Mouse (Mus musculus) hindbrain, embryonic 13.5 days (tissue): Measurements from ENCODE around the gene Prkrip1. TPM values are rescaled to one million over a fixed set of nuclear protein-coding genes. Genes with fewer than 3 reads are reported as not detected.
A peak's percentile ranks its signal among the peaks of the same experiment; 100 is the strongest.

Source experiments
- ATAC-seq: fragments of 200-750 bp; cut with Nextera tagmentation; 2 replicates; pipeline ENCODE4 v1.8.0; 2017; ENCODE audit warnings: moderate TSS enrichment; ENCODE audit not compliant: low FRiP score
- H3K27ac ChIP-seq: fragments of 300-500 bp; sonication (generic); 2 replicates; pipeline ENCODE4 v1.5.1; 2015; ENCODE audit warnings: inconsistent platforms, mild to moderate bottlenecking, moderate library complexity
- H3K27me3 ChIP-seq: fragments of 300-500 bp; sonication (generic); 2 replicates; pipeline ENCODE4 v1.6.1; 2015; ENCODE audit warnings: mild to moderate bottlenecking, inconsistent platforms
- H3K36me3 ChIP-seq: fragments of 300-500 bp; sonication (generic); 2 replicates; pipeline ENCODE4 v1.6.1; 2015; ENCODE audit warnings: mild to moderate bottlenecking, inconsistent platforms
- H3K4me1 ChIP-seq: fragments of 300-500 bp; sonication (generic); replicated peaks from 2 replicates; pipeline ENCODE4 v1.6.1; 2015; ENCODE audit warnings: inconsistent platforms
- H3K4me2 ChIP-seq: fragments of 300-500 bp; sonication (generic); 2 replicates; pipeline ENCODE4 v1.6.1; 2015; ENCODE audit warnings: inconsistent platforms, mild to moderate bottlenecking, moderate library complexity
- H3K4me3 ChIP-seq: fragments of 300-500 bp; sonication (generic); 2 replicates; pipeline ENCODE4 v1.5.1; 2015; ENCODE audit warnings: mild to moderate bottlenecking, inconsistent platforms
- H3K9ac ChIP-seq: fragments of 300-500 bp; sonication (generic); 2 replicates; pipeline ENCODE4 v1.6.1; 2015; ENCODE audit warnings: mild to moderate bottlenecking, inconsistent platforms
- H3K9me3 ChIP-seq: fragments of 300-500 bp; sonication (generic); 2 replicates; pipeline ENCODE4 v1.6.1; 2016; ENCODE audit warnings: inconsistent platforms
- WGBS: fragments of 180-500 bp; shearing (Covaris S2); methylation state at CpG from one replicate; pipeline ENCODE4 v1.1.7; 2015; 5-methylcytosine and 5-hydroxymethylcytosine counted together
- polyA plus RNA-seq: library from polyadenylated mRNA; unstranded; fragments of >200 nt; fragmentation: Nextera tagmentation; extraction: Ambion mirVana; gene quantifications from 2 replicates; pipeline ENCODE4 v1.2.1, GENCODE M21; 2015

The Prkrip1 gene
- polyA plus RNA-seq, 1 experiment from 2014 or later: 66.5 TPM

DNA sequence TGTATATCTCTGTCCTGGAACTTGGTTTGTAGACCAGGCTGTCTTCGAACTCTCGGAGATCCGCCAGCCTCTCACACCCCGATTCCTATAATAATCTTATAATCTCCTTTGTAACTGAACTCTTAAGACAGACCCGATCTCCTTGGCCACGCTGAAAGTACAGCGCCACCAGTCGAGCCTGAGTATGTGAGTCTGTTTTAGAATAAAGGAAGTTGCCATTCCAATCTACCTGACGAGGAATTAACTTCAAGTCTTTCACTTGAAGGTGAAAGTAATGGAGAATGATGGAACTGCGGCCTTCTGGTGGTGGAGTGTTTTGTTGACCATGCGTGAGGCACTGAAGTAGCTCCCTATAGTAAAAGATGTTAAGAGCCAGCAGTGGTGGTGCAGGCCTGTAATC is 763 bp upstream of the Prkrip1 start:
- Histone ChIP-seq H3K4me1 (peaks cover 18% of the 10 kb centered on the region), H3K27me3 (no peaks in the 10 kb centered on the region), H3K27ac (peak overlapping the region; percentile 89; the same call in 1 of the 2 replicates), H3K4me3 (peak overlapping the region; percentile 98), H3K36me3 (peaks cover 26% of the 10 kb centered on the region), H3K9ac (peak overlapping the region; percentile 94), H3K4me2 (peak overlapping the region; percentile 95), H3K9me3 (0 out of 2 replicates have a peak, but pooled peaks cover 3% of the 10 kb centered on the region)
- 32% methylated on average over 11 of the region's 11 CpGs for WGBS
- ATAC-seq: no peak

- H3K9ac ChIP-seq: no peak overlapping the region
- peaks cover 95% of the 10 kb centered on the region for H3K36me3 ChIP-seq
- H3K4me3 ChIP-seq: no peak overlapping the region
- no peak overlapping the region for H3K27ac ChIP-seq
- WGBS: 90% methylated on average over 7 of the region's 7 CpGs
- no peaks in the 10 kb centered on the region for H3K4me1 ChIP-seq
- no peak overlapping the region for H3K4me2 ChIP-seq
- ATAC-seq: no peak
- H3K27me3 ChIP-seq: no peaks in the 10 kb centered on the region
- 0 out of 2 replicates have a peak, but pooled peaks cover 3% of the 10 kb centered on the region for H3K9me3 ChIP-seq
Observed at GRCm38 (mm10) chr5:136191870-136192269, 6.9 kb downstream of the Prkrip1 start.

GRCm38 (mm10) chr5:136186723-136187122 is 12.0 kb downstream of the Prkrip1 start:
- Histone ChIP-seq H3K36me3 (peaks cover 81% of the 10 kb centered on the region), H3K27me3 (no peaks in the 10 kb centered on the region), H3K4me1 (no peaks in the 10 kb centered on the region), H3K27ac (no peak overlapping the region), H3K4me2 (no peak overlapping the region), H3K9me3 (no peaks in the 10 kb centered on the region), H3K9ac (no peak overlapping the region), H3K4me3 (no peak overlapping the region)
- no peak for ATAC-seq
- WGBS: 45% methylated on average over 4 of the region's 4 CpGs

DNA sequence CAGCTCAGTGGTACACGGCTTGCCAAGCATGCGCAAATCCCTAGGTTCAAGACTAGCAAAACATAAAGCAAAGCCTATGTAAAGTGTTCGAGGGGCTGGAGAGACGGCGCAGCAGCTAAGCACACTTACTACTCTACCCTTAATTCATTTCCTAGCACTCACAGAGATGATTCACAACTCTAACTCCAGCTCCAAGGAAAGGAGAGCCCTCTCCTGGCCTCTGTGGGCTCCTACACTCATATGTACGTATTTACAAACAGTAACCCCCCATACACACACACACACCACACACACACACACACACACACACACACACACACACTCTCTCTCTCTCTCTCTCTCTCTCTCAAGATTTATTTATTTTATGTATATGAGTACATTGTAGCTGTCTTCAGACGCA is 15.0 kb downstream of the Prkrip1 start:
- no peaks in the 10 kb centered on the region for H3K27me3 ChIP-seq
- no peak overlapping the region for H3K4me3 ChIP-seq
- no peak overlapping the region for H3K4me2 ChIP-seq
- no peaks in the 10 kb centered on the region for H3K9me3 ChIP-seq
- ATAC-seq: no peak
- no peaks in the 10 kb centered on the region for H3K4me1 ChIP-seq
- no peak overlapping the region for H3K9ac ChIP-seq
- peaks cover 82% of the 10 kb centered on the region for H3K36me3 ChIP-seq
- 96% methylated on average over 7 of the region's 7 CpGs for WGBS
- no peak overlapping the region for H3K27ac ChIP-seq

GRCm38 (mm10) chr5:136182830-136183229 is 15.9 kb downstream of the Prkrip1 start:
- Histone ChIP-seq H3K27me3 (no peaks in the 10 kb centered on the region), H3K9me3 (no peaks in the 10 kb centered on the region), H3K4me2 (no peak overlapping the region), H3K4me3 (no peak overlapping the region), H3K9ac (no peak overlapping the region), H3K4me1 (no peaks in the 10 kb centered on the region), H3K27ac (no peak overlapping the region), H3K36me3 (peaks cover 82% of the 10 kb centered on the region)
- 94% methylated on average over 4 of the region's 4 CpGs for WGBS
- no peak for ATAC-seq

DNA sequence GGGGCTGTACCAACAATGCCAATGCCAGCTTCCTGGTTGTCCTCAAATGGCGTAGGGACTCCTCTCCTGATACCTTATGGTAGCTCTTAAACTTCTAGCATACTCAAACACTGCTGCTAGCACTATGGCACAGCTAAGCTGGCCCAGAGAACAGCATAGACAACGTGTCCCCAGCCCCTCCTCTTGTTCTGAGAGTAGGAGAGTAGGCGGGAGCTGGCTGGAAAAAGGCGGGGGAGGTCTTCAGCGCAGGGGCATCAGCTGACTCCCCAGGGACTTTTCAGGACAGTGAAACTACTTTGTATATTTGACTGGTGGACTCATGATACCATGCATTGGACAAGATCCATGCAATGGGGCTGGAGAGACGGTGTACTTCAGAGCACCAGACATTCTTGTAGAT is 16.7 kb downstream of the Prkrip1 start:
- no peak overlapping the region for H3K9ac ChIP-seq
- H3K4me2 ChIP-seq: no peak overlapping the region
- H3K4me3 ChIP-seq: no peak overlapping the region
- ATAC-seq: no peak
- H3K4me1 ChIP-seq: no peaks in the 10 kb centered on the region
- no peaks in the 10 kb centered on the region for H3K9me3 ChIP-seq
- H3K27me3 ChIP-seq: no peaks in the 10 kb centered on the region
- no peak overlapping the region for H3K27ac ChIP-seq
- H3K36me3 ChIP-seq: peaks cover 84% of the 10 kb centered on the region
- WGBS: 89% methylated on average over 6 of the region's 6 CpGs

GRCm38 (mm10) chr5:136181197-136181596 is 17.6 kb downstream of the Prkrip1 start:
- no peak for ATAC-seq

DNA sequence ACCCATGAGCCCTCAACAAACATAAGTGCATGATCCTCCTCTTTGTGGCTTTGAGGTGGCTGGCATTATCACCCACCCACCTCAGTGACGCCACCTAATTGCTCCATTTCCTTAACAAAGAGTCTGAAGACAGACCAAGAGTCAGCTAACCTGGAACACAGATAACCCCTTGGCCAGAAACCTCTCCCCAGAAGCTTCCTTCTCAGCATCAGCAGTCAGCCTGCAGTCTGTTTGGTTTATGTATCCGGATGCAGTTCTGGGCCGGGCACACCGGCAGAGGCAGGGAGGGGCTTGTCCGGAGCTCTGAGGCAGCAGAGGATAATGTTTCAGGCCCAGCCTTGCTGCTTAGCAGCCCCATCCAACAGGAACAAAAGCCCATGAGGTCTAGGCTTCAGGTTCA is 19.2 kb downstream of the Prkrip1 start:
- H3K27me3 ChIP-seq: no peaks in the 10 kb centered on the region
- H3K9me3 ChIP-seq: no peaks in the 10 kb centered on the region
- no peak overlapping the region for H3K4me3 ChIP-seq
- peaks cover 69% of the 10 kb centered on the region for H3K36me3 ChIP-seq
- no peak overlapping the region for H3K4me2 ChIP-seq
- no peak overlapping the region for H3K27ac ChIP-seq
- 0 out of 2 replicates have a peak, but pooled peaks cover under 1% of the 10 kb centered on the region for H3K4me1 ChIP-seq
- ATAC-seq: no peak
- no peak overlapping the region for H3K9ac ChIP-seq
- 78% methylated on average over 5 of the region's 5 CpGs for WGBS

More at GRCm38 (mm10) chr5:136181197-136181596, 17.6 kb downstream of the Prkrip1 start:
- no peak overlapping the region for H3K9ac ChIP-seq
- H3K9me3 ChIP-seq: no peaks in the 10 kb centered on the region
- no peak overlapping the region for H3K4me2 ChIP-seq
- peaks cover 81% of the 10 kb centered on the region for H3K36me3 ChIP-seq
- no peak overlapping the region for H3K4me3 ChIP-seq
- no peak overlapping the region for H3K27ac ChIP-seq
- WGBS: 90% methylated on average over 6 of the region's 6 CpGs
- H3K4me1 ChIP-seq: no peaks in the 10 kb centered on the region
- no peaks in the 10 kb centered on the region for H3K27me3 ChIP-seq

GRCm38 (mm10) chr5:136173606-136174463 is 24.9 kb downstream of the Prkrip1 start:
- H3K4me1 ChIP-seq: peaks cover 30% of the 10 kb centered on the region
- H3K36me3 ChIP-seq: peaks cover 19% of the 10 kb centered on the region
- no peak overlapping the region for H3K4me3 ChIP-seq
- no peaks in the 10 kb centered on the region for H3K27me3 ChIP-seq
- no peak overlapping the region for H3K9ac ChIP-seq
- ATAC-seq: no peak
- H3K4me2 ChIP-seq: peak overlapping the region; percentile 0; the same call in 1 of the 2 replicates
- peak overlapping the region; percentile 60 for H3K27ac ChIP-seq
- WGBS: 49% methylated on average over 9 of the region's 9 CpGs
- H3K9me3 ChIP-seq: no peaks in the 10 kb centered on the region

DNA sequence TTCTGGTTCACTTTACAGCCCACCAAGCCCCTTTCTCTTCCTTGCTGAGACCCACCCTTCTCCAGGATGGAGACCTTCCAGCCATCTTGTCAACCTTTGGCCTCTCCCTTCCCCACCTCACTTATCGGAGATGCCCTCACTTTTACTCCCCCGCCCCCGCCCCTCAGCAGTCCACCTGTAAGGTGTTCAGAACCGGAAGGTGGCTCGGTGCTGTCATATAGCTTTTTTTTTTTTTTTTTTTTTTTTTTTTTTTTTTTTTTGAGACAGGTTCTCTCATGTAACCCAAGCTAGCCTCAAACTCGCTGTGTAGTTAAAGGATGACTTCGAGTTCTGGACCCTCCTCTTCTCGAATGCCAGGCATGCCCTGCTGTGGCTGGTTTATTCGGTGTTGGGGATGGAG is 25.8 kb downstream of the Prkrip1 start:
- ATAC-seq: no peak
- peaks cover 15% of the 10 kb centered on the region for H3K36me3 ChIP-seq
- WGBS: 83% methylated on average over 9 of the region's 9 CpGs
- H3K9ac ChIP-seq: no peak overlapping the region
- H3K27ac ChIP-seq: no peak overlapping the region
- H3K4me1 ChIP-seq: peaks cover 30% of the 10 kb centered on the region
- H3K27me3 ChIP-seq: no peaks in the 10 kb centered on the region
- H3K4me3 ChIP-seq: no peak overlapping the region
- H3K9me3 ChIP-seq: peaks cover 4% of the 10 kb centered on the region; the same call in 1 of the 2 replicates
- H3K4me2 ChIP-seq: no peak overlapping the region

DNA sequence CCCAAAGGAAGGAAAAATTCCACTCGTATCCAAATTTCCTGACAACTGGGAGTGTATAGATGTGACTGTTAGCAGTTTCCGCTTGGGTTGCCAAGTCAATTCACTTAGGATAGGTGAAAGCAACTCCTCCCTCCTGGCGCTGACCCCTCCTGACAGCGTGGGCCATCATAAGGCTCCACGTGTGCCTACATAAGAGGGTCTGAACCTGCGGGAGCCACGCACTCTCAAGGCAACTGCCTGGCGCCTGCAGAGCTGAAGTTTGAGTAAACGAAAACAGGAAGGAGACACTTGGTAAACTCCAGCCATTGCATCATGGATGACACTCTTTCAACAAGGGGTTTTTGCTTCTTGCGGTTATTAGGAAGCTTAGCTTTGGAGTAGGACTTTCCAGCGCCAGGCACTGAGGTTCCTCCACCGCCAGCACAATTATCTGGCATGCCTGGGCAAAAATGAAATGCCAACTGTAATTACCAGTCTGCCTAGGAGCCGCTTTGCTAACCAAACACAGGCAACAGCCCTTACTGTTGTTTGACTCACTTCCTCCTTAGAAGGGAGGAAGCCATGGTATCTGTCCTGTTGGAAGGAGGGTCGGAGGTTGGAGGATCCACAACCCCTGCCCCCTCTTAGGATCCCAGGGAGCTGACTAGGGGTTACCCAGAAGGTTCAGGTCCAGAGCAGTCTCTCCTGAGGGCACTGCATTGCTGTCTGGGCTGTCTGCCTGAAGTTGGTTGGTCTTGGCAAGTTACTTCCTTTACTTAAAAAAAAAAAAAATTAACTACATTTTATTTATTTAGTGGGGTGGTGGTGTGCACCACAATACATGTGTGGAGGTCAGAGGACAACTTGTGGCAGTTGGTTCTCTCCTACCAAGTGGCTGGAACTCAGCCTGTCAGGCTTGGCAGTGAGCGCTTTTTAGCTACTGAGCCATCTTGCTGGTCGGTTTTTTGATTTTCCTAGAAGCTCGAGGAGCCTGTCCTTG is 27.1 kb downstream of the Prkrip1 start:
- no peak for ATAC-seq
- WGBS: 43% methylated on average over 17 of the region's 17 CpGs
- Histone ChIP-seq H3K4me2 (peak overlapping the region; percentile 68), H3K36me3 (peaks cover 11% of the 10 kb centered on the region), H3K4me1 (peaks cover 30% of the 10 kb centered on the region), H3K9me3 (peaks cover 4% of the 10 kb centered on the region; the same call in 1 of the 2 replicates), H3K4me3 (peak overlapping the region; percentile 58), H3K27me3 (no peaks in the 10 kb centered on the region), H3K27ac (peak overlapping the region; percentile 87), H3K9ac (peak overlapping the region; percentile 77)
